Mouse (Mus musculus) MN1 (cell line): ENCODE measurements around the gene Acot12.

Source experiments
- DNase-seq: peaks from one replicate; pipeline ENCODE4 v3.0.0-alpha.2; 2016; ENCODE audit warnings: low spot score

Gene Acot12

GRCm38 (mm10) chr13:91826066-91826465 lies 84.8 kb downstream of the Acot12 start:
- no peak for DNase-seq

- DNase-seq: no peak
Observed at GRCm38 (mm10) chr13:91827876-91828275, 86.6 kb downstream of the Acot12 start.
